Mouse (Mus musculus) layer of hippocampus, adult 2 months (tissue): ENCODE data around the gene Ephx1. TPM values are rescaled to one million over a fixed set of nuclear protein-coding genes. Genes with fewer than 3 reads are reported as not detected.

Experiments
- DNase-seq, 2 experiments: peaks; one replicate each; pipeline ENCODE4 v3.0.0; 2022; ENCODE audit warnings: low spot score in 2 of 2
- H3K27ac ChIP-seq: fragments of 200-600 bp; 2 replicates; pipeline ENCODE4 v1.8.1; 2022
- H3K4me3 ChIP-seq: fragments of 200-600 bp; 2 replicates; pipeline ENCODE4 v1.8.1; 2022; ENCODE audit warnings: mild to moderate bottlenecking
- CTCF ChIP-seq: fragments of 200-600 bp; conservative IDR thresholded peaks from 2 replicates; pipeline ENCODE4 v1.8.1; 2022; ENCODE audit warnings: antibody characterized with exemption, mild to moderate bottlenecking, moderate library complexity
- total RNA-seq, 2 experiments: library from RNA; stranded (reverse); gene quantifications; 2 replicates each; pipeline ENCODE4 v1.2.3; 2021

The Ephx1 gene
- total RNA-seq, 2 experiments from 2014 or later, result 30.2 to 30.3 TPM

DNA sequence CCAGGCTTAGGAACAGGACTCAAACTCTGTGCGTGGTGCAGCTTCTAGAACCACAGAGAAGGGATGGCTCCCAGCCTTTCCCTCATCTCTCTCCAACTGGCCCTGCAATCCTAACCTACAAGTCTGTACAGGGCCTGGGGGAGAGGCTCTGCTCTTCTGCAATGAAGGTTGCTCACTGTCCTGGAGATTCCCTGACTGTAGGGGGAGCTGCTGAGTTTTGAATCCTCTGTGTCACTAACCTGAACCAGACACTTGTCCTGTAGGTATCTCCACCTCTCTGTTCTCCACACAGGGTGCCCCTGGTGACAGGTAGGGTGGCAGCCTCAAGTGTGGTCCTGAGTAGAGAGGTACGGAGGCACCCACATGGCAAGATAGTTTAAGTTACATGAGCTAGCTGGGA lies 40.2 kb downstream of the Ephx1 start:
- H3K27ac ChIP-seq, result no peak overlapping the region
- DNase-seq, result no peak
- no peak overlapping the region for H3K4me3 ChIP-seq
- peak; percentile 54 for TF ChIP-seq CTCF

- no peak overlapping the region for H3K27ac ChIP-seq
- no peak for DNase-seq
- H3K4me3 ChIP-seq, result no peak overlapping the region
- no peak for TF ChIP-seq CTCF
Observed at GRCm38 (mm10) chr1:180979484-180980251, 41.0 kb downstream of the Ephx1 start.

- Histone ChIP-seq H3K27ac (no peak overlapping the region), H3K4me3 (no peak overlapping the region)
- TF ChIP-seq CTCF, result peak; percentile 79
- no peak for DNase-seq
Observed at GRCm38 (mm10) chr1:180976110-180976679, 44.5 kb downstream of the Ephx1 start.

GRCm38 (mm10) chr1:180974126-180974746 lies 46.5 kb downstream of the Ephx1 start:
- peak; percentile 46 to 58 for DNase-seq
- peak; percentile 90 for TF ChIP-seq CTCF
- Histone ChIP-seq H3K4me3 (no peak overlapping the region), H3K27ac (peak overlapping the region; percentile 85)

GRCm38 (mm10) chr1:180972941-180973340 lies 47.8 kb downstream of the Ephx1 start:
- DNase-seq, result peak in 1 of 2 experiments; percentile 39
- TF ChIP-seq CTCF, result no peak
- Histone ChIP-seq H3K4me3 (no peak overlapping the region), H3K27ac (peak overlapping the region; percentile 85)

GRCm38 (mm10) chr1:180967261-180967660 lies 53.4 kb downstream of the Ephx1 start:
- 0 out of 2 replicates have a peak overlapping the region, but pooled peaks have one; percentile 7 for H3K27ac ChIP-seq
- H3K4me3 ChIP-seq, result no peak overlapping the region
- no peak for DNase-seq
- TF ChIP-seq CTCF, result no peak

- Histone ChIP-seq H3K27ac (0 out of 2 replicates have a peak overlapping the region, but pooled peaks have one; percentile 7), H3K4me3 (no peak overlapping the region)
- DNase-seq, result no peak
- no peak for TF ChIP-seq CTCF
Observed at GRCm38 (mm10) chr1:180966542-180966941, 54.2 kb downstream of the Ephx1 start.

DNA sequence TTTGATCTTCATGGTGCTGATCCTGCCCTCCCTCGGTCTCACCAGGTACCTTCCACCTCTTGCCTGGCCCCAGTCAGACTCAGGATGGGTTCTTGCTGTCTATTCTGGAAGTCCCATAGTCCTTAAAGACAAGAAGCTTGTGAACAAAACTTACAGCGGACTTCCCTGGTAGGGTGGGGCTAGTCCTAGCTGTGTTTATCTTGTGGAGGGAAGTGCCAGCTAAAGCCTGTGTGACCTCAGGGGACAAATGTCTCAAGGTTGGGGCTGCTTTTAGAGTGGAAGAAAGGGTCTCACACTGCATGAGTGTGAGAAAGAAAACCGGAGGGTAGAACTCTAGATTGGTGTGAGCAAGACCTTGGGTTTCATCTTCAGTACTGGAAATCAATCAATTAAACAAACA lies 54.9 kb downstream of the Ephx1 start:
- no peak overlapping the region for H3K4me3 ChIP-seq
- no peak for DNase-seq
- no peak overlapping the region for H3K27ac ChIP-seq
- no peak for TF ChIP-seq CTCF

DNA sequence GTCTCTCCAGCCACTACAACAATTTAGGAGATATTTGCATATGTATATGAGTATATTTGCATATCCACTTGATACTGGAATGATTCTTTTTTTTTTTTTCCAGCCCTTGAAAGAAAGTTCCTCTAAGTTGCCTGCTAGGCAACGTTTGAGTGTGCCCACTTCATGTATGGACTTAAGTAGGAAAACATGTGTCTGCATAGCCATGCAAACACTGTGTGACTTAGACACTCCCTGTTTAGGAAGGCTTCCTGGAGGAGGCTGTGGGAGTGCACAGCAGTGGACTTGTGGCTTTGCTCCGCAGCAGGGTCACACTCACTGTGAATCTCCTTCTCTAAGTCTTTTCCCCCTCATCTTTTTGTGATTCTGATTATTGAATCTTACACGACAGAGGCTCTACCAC lies 61.9 kb downstream of the Ephx1 start:
- H3K27ac ChIP-seq, result no peak overlapping the region
- DNase-seq, result no peak
- no peak overlapping the region for H3K4me3 ChIP-seq
- no peak for TF ChIP-seq CTCF

- Histone ChIP-seq H3K27ac (no peak overlapping the region), H3K4me3 (no peak overlapping the region)
- DNase-seq, result no peak
- no peak for TF ChIP-seq CTCF
Observed at GRCm38 (mm10) chr1:180957989-180958388, 62.7 kb downstream of the Ephx1 start.

DNA sequence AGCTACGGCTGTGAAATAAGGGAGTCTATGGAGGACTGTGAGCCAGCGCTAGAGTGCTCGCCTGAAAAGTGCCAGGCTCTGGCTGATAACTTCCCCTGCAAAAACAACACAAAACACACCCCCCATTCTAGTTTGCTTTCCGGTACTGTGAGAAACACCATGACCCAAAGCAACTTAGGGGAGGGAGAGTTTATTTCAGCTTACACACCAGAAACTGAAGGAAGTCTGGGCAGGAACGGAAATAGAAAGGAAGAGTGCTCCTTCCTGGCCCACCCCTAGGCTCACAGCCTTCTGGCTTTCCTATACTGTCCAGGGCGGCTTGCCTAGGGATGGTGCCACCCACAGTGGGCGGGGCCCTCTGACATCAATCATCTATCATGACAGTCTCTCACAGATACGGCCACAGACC lies 63.7 kb downstream of the Ephx1 start:
- H3K27ac ChIP-seq, result no peak overlapping the region
- DNase-seq, result no peak
- no peak for TF ChIP-seq CTCF
- H3K4me3 ChIP-seq, result no peak overlapping the region

GRCm38 (mm10) chr1:180956401-180956800 lies 64.3 kb downstream of the Ephx1 start:
- DNase-seq, result no peak
- TF ChIP-seq CTCF, result no peak
- Histone ChIP-seq H3K27ac (no peak overlapping the region), H3K4me3 (no peak overlapping the region)

DNA sequence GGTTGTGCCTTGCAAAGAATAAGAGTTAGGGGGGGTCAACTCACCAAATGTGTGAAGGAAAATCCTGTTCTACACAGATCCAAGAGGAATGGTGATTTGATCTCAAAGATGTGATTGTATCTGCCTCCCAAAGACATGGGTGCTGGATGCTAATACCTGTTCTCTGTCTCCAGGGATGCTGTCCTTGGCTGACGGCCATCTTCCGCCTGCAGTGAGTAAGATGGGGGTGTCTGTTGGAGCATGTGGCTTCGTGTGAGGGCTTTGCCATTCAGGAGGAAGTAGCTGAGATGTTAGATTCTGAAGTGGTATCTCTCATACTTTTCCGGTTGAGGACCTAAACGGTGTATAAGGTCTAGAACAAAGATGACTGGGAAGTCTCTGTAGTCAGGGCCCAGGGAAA lies 67.9 kb downstream of the Ephx1 start:
- no peak for DNase-seq

More for the DNA sequence above, 67.9 kb downstream of the Ephx1 start:
- TF ChIP-seq CTCF, result no peak
- H3K4me3 ChIP-seq, result no peak overlapping the region
- H3K27ac ChIP-seq, result no peak overlapping the region
